Mouse (Mus musculus): ENCODE measurements at regions not wholly inside any gene's neighbourhood (a gene's known extent, or its start where the extent isn't known, plus 50 kb on each side); places are given as distances from the start of the nearest gene placed in this dataset.

GRCm38 (mm10) chr13:16498052-16498451, 486.4 kb downstream of the Inhba start:
- Histone ChIP-seq H3K27me3 (ENCODE audit: control insufficient read depth, insufficient read depth, low read depth, low read length) (no peaks in the 10 kb centered on the region), H3K36me3 (ENCODE audit: control insufficient read depth, insufficient read depth, low read length) (no peaks in the 10 kb centered on the region), H3K4me2 (ENCODE audit: low read depth, low read length) (no peak overlapping the region), H3K27ac (ENCODE audit: low read length) (no peak overlapping the region), H3K9ac (ENCODE audit: low read length) (no peak overlapping the region), H3K9me3 (ENCODE audit: control insufficient read depth, low read length) (no peaks in the 10 kb centered on the region), H3K4me1 (replicated peaks; ENCODE audit: control insufficient read depth, insufficient read depth, low read length) (no peaks in the 10 kb centered on the region), H3K4me3 (ENCODE audit: low read length) (no peak overlapping the region)
- no peak for ATAC-seq (ENCODE audit: low read depth)
- 74% methylated on average over 1 of the region's 1 CpGs for WGBS

- WGBS, result 52% methylated on average over 4 of the region's 4 CpGs
Measured at GRCm38 (mm10) chr13:16512876-16513275, 501.2 kb downstream of the Inhba start.

GRCm38 (mm10) chr13:16515195-16515594, 503.5 kb downstream of the Inhba start:
- H3K4me3 ChIP-seq (ENCODE audit: low read length), result no peak overlapping the region
- H3K27ac ChIP-seq (ENCODE audit: low read length), result no peak overlapping the region
- no peak for ATAC-seq (ENCODE audit: low read depth)
- H3K9ac ChIP-seq (ENCODE audit: low read length), result no peak overlapping the region
- H3K4me2 ChIP-seq (ENCODE audit: low read depth, low read length), result no peak overlapping the region
- no peaks in the 10 kb centered on the region for H3K9me3 ChIP-seq (ENCODE audit: control insufficient read depth, low read length)
- H3K4me1 ChIP-seq (replicated peaks; ENCODE audit: control insufficient read depth, insufficient read depth, low read length), result no peaks in the 10 kb centered on the region
- no peaks in the 10 kb centered on the region for H3K36me3 ChIP-seq (ENCODE audit: control insufficient read depth, insufficient read depth, low read length)
- H3K27me3 ChIP-seq (ENCODE audit: control insufficient read depth, insufficient read depth, low read depth, low read length), result no peaks in the 10 kb centered on the region

More at GRCm38 (mm10) chr13:16512876-16513275, 501.2 kb downstream of the Inhba start:
- H3K9me3 ChIP-seq (ENCODE audit: control insufficient read depth, low read length), result no peaks in the 10 kb centered on the region
- no peaks in the 10 kb centered on the region for H3K36me3 ChIP-seq (ENCODE audit: control insufficient read depth, insufficient read depth, low read length)
- no peak overlapping the region for H3K9ac ChIP-seq (ENCODE audit: low read length)
- ATAC-seq (ENCODE audit: low read depth), result no peak
- H3K4me2 ChIP-seq (ENCODE audit: low read depth, low read length), result no peak overlapping the region
- no peaks in the 10 kb centered on the region for H3K4me1 ChIP-seq (replicated peaks; ENCODE audit: control insufficient read depth, insufficient read depth, low read length)
- no peak overlapping the region for H3K4me3 ChIP-seq (ENCODE audit: low read length)
- no peak overlapping the region for H3K27ac ChIP-seq (ENCODE audit: low read length)
- no peaks in the 10 kb centered on the region for H3K27me3 ChIP-seq (ENCODE audit: control insufficient read depth, insufficient read depth, low read depth, low read length)

- H3K27me3 ChIP-seq (ENCODE audit: control insufficient read depth, insufficient read depth, low read depth, low read length), result no peaks in the 10 kb centered on the region
- 35% methylated on average over 5 of the region's 5 CpGs for WGBS
- H3K9me3 ChIP-seq (ENCODE audit: control insufficient read depth, low read length), result no peaks in the 10 kb centered on the region
- no peak overlapping the region for H3K4me2 ChIP-seq (ENCODE audit: low read depth, low read length)
- H3K4me1 ChIP-seq (replicated peaks; ENCODE audit: control insufficient read depth, insufficient read depth, low read length), result no peaks in the 10 kb centered on the region
- ATAC-seq (ENCODE audit: low read depth), result no peak
- H3K27ac ChIP-seq (ENCODE audit: low read length), result no peak overlapping the region
- H3K4me3 ChIP-seq (ENCODE audit: low read length), result no peak overlapping the region
- no peak overlapping the region for H3K9ac ChIP-seq (ENCODE audit: low read length)
- H3K36me3 ChIP-seq (ENCODE audit: control insufficient read depth, insufficient read depth, low read length), result no peaks in the 10 kb centered on the region
Measured at GRCm38 (mm10) chr13:16529036-16529435, 517.4 kb downstream of the Inhba start.

GRCm38 (mm10) chr13:16543771-16544170, 532.1 kb downstream of the Inhba start:
- Histone ChIP-seq H3K4me1 (replicated peaks; ENCODE audit: control insufficient read depth, insufficient read depth, low read length) (no peaks in the 10 kb centered on the region), H3K27ac (ENCODE audit: low read length) (no peak overlapping the region), H3K27me3 (ENCODE audit: control insufficient read depth, insufficient read depth, low read depth, low read length) (no peaks in the 10 kb centered on the region), H3K4me3 (ENCODE audit: low read length) (no peak overlapping the region), H3K36me3 (ENCODE audit: control insufficient read depth, insufficient read depth, low read length) (no peaks in the 10 kb centered on the region), H3K9ac (ENCODE audit: low read length) (no peak overlapping the region), H3K4me2 (ENCODE audit: low read depth, low read length) (no peak overlapping the region), H3K9me3 (ENCODE audit: control insufficient read depth, low read length) (no peaks in the 10 kb centered on the region)
- WGBS, result 33% methylated on average over 5 of the region's 5 CpGs
- ATAC-seq (ENCODE audit: low read depth), result no peak

GRCm38 (mm10) chr13:16550060-16550459, 538.4 kb downstream of the Inhba start:
- H3K9ac ChIP-seq (ENCODE audit: low read length), result no peak overlapping the region
- no peaks in the 10 kb centered on the region for H3K36me3 ChIP-seq (ENCODE audit: control insufficient read depth, insufficient read depth, low read length)
- no peak overlapping the region for H3K4me2 ChIP-seq (ENCODE audit: low read depth, low read length)
- no peak for ATAC-seq (ENCODE audit: low read depth)
- H3K27ac ChIP-seq (ENCODE audit: low read length), result no peak overlapping the region
- no peaks in the 10 kb centered on the region for H3K27me3 ChIP-seq (ENCODE audit: control insufficient read depth, insufficient read depth, low read depth, low read length)
- no peak overlapping the region for H3K4me3 ChIP-seq (ENCODE audit: low read length)
- no peaks in the 10 kb centered on the region for H3K9me3 ChIP-seq (ENCODE audit: control insufficient read depth, low read length)
- no peaks in the 10 kb centered on the region for H3K4me1 ChIP-seq (replicated peaks; ENCODE audit: control insufficient read depth, insufficient read depth, low read length)

- Histone ChIP-seq H3K36me3 (ENCODE audit: control insufficient read depth, insufficient read depth, low read length) (no peaks in the 10 kb centered on the region), H3K4me3 (ENCODE audit: low read length) (no peak overlapping the region), H3K27ac (ENCODE audit: low read length) (no peak overlapping the region), H3K9ac (ENCODE audit: low read length) (no peak overlapping the region), H3K4me1 (replicated peaks; ENCODE audit: control insufficient read depth, insufficient read depth, low read length) (no peaks in the 10 kb centered on the region), H3K4me2 (ENCODE audit: low read depth, low read length) (no peak overlapping the region), H3K9me3 (ENCODE audit: control insufficient read depth, low read length) (no peaks in the 10 kb centered on the region), H3K27me3 (ENCODE audit: control insufficient read depth, insufficient read depth, low read depth, low read length) (no peaks in the 10 kb centered on the region)
- peak; percentile 38 for ATAC-seq (ENCODE audit: low read depth)
- 8% methylated on average over 1 of the region's 1 CpGs for WGBS
Measured at GRCm38 (mm10) chr13:16564988-16565387, 553.3 kb downstream of the Inhba start.

GRCm38 (mm10) chr13:16574069-16574468, 562.4 kb downstream of the Inhba start:
- WGBS, result 22% methylated on average over 4 of the region's 4 CpGs
- Histone ChIP-seq H3K4me3 (ENCODE audit: low read length) (no peak overlapping the region), H3K9me3 (ENCODE audit: control insufficient read depth, low read length) (no peaks in the 10 kb centered on the region), H3K4me2 (ENCODE audit: low read depth, low read length) (no peak overlapping the region), H3K9ac (ENCODE audit: low read length) (no peak overlapping the region), H3K4me1 (replicated peaks; ENCODE audit: control insufficient read depth, insufficient read depth, low read length) (no peaks in the 10 kb centered on the region), H3K27ac (ENCODE audit: low read length) (no peak overlapping the region), H3K27me3 (ENCODE audit: control insufficient read depth, insufficient read depth, low read depth, low read length) (no peaks in the 10 kb centered on the region), H3K36me3 (ENCODE audit: control insufficient read depth, insufficient read depth, low read length) (no peaks in the 10 kb centered on the region)
- no peak for ATAC-seq (ENCODE audit: low read depth)

GRCm38 (mm10) chr13:16586286-16586685, 574.6 kb downstream of the Inhba start:
- H3K4me2 ChIP-seq (ENCODE audit: low read depth, low read length), result no peak overlapping the region
- no peak for ATAC-seq (ENCODE audit: low read depth)

GRCm38 (mm10) chr13:16619755-16620154, 608.1 kb downstream of the Inhba start:
- no peak overlapping the region for H3K9ac ChIP-seq (ENCODE audit: low read length)
- no peaks in the 10 kb centered on the region for H3K36me3 ChIP-seq (ENCODE audit: control insufficient read depth, insufficient read depth, low read length)
- H3K4me1 ChIP-seq (replicated peaks; ENCODE audit: control insufficient read depth, insufficient read depth, low read length), result no peaks in the 10 kb centered on the region
- no peaks in the 10 kb centered on the region for H3K27me3 ChIP-seq (ENCODE audit: control insufficient read depth, insufficient read depth, low read depth, low read length)
- no peak overlapping the region for H3K4me3 ChIP-seq (ENCODE audit: low read length)
- no peak overlapping the region for H3K4me2 ChIP-seq (ENCODE audit: low read depth, low read length)
- H3K9me3 ChIP-seq (ENCODE audit: control insufficient read depth, low read length), result no peaks in the 10 kb centered on the region
- 76% methylated on average over 5 of the region's 5 CpGs for WGBS
- ATAC-seq (ENCODE audit: low read depth), result no peak
- no peak overlapping the region for H3K27ac ChIP-seq (ENCODE audit: low read length)

More at GRCm38 (mm10) chr13:16586286-16586685, 574.6 kb downstream of the Inhba start:
- Histone ChIP-seq H3K4me1 (replicated peaks; ENCODE audit: control insufficient read depth, insufficient read depth, low read length) (no peaks in the 10 kb centered on the region), H3K4me3 (ENCODE audit: low read length) (no peak overlapping the region), H3K36me3 (ENCODE audit: control insufficient read depth, insufficient read depth, low read length) (no peaks in the 10 kb centered on the region), H3K27ac (ENCODE audit: low read length) (no peak overlapping the region), H3K9me3 (ENCODE audit: control insufficient read depth, low read length) (no peaks in the 10 kb centered on the region), H3K9ac (ENCODE audit: low read length) (no peak overlapping the region), H3K27me3 (ENCODE audit: control insufficient read depth, insufficient read depth, low read depth, low read length) (no peaks in the 10 kb centered on the region)
